Mouse (Mus musculus): ENCODE data around the gene Ctdsp2.

Ctdsp2 gene

GRCm38 (mm10) chr10:126963821-126964220 is 14.7 kb upstream of the Ctdsp2 start:
- DNase-seq = no peak

- DNase-seq = no peak
Measured at GRCm38 (mm10) chr10:126971363-126972050, 7.0 kb upstream of the Ctdsp2 start.

DNA sequence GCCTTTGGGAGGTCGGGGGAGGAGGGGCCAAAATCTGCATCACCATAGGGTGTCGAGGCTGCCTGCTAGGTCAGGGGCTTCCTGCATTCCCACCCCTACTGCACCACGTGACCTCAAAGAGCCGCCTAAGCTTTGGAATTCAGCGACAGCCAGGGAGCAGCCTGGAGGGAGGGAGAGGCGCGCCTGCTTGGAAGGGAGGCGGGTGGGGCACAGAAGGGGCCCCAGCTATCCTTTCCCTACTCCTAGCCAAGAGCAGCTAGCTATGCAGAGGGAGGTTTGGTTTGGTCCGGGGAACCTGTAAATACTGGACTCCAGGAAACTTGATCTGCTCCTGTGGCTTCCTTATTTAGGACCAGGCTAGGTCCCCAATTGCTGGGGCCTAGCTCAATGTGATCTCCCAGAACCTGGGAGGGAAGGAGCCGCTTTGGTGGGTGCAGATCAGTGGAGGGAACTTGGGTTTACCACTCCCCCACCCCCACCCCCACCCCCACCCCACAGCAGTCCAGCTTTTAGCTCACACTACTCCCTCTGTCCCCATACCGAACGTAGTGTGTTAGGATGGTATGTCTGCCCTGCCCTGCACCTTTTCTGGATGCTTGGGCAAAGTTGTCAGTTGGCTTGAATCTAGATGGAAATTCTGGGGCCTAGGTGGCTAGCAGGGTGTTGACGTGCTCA is 6.3 kb upstream of the Ctdsp2 start:
- peak in 1 of 2 experiments; percentile 29 for DNase-seq

GRCm38 (mm10) chr10:126972988-126973387 is 5.5 kb upstream of the Ctdsp2 start:
- no peak for DNase-seq

DNA sequence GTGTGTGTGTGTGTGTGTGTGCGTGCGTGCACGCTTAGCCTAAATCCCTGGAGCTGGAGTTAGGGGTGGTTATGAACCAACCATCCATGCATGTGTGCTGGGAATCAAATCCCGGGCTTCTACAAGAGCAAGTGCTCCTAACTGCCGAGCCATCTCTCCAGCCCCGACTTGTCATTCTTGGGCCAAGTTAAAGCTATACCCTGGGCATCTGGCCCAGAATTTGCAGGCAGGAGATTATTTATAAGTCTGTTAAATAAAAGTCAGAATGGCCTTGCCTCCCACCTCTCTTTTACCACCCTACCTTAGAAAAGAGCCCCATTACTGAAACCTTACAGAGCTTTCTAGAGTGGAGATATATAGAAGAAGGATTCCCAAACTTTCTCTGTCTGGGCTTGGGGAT is 2.8 kb upstream of the Ctdsp2 start:
- no peak for DNase-seq

DNA sequence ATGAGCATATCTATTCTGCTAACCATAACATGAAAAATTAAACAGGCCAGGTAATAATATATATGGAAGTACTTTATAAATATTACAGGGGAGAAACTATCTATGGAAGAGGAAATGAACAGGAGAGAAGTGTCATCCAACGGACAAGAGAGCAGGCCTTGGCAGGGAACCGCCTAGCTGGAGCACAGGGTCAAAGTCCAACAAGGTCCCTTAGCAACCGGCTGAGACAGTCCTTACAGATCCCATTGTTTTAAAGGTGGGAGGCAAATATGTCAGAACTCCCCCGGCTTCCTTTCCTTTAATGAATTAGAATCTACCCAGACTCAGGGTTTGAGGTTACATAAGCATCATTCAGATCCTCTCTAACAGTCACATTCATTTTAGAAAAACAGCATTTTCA is 1.4 kb upstream of the Ctdsp2 start:
- no peak for DNase-seq

- peak; percentile 82 for DNase-seq
Measured at GRCm38 (mm10) chr10:126979121-126979635, 661 bp downstream of the Ctdsp2 start.

GRCm38 (mm10) chr10:126979636-126980151 is 1.2 kb downstream of the Ctdsp2 start:
- DNase-seq = peak; percentile 68 to 73

- DNase-seq = peak; percentile 75 to 78
Measured at GRCm38 (mm10) chr10:126980221-126980932, 1.9 kb downstream of the Ctdsp2 start.

GRCm38 (mm10) chr10:126980933-126981530 is 2.5 kb downstream of the Ctdsp2 start:
- DNase-seq = peak; percentile 38 to 47

- no peak for DNase-seq
Measured at GRCm38 (mm10) chr10:126981746-126982145, 3.2 kb downstream of the Ctdsp2 start.

GRCm38 (mm10) chr10:126983193-126983725 is 4.7 kb downstream of the Ctdsp2 start:
- DNase-seq = no peak

GRCm38 (mm10) chr10:126984189-126985004 is 5.9 kb downstream of the Ctdsp2 start:
- DNase-seq = peak; percentile 88 to 90

DNA sequence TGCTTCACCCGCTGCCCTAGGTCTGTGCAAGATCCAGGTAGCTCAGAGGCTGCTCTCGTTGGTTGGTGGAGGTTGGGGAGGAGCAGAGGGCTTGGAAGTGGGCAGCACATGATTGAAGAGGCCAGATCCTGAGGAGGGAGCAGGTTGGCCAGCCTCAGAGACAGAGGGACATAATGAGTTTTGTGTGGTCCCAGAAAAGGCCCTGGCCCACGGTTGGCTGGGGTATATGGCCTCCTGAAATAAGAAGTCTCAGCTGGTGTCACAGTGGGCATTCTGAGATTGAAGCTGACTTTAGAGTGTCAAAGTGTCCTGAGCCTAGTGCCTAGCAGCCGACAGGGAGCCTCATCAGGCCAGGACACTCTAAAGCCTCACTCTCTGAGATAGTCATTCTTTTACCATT is 6.6 kb downstream of the Ctdsp2 start:
- DNase-seq = peak in 1 of 2 experiments; percentile 31

GRCm38 (mm10) chr10:126985579-126985978 is 7.1 kb downstream of the Ctdsp2 start:
- no peak for DNase-seq

- DNase-seq = peak; percentile 98
Measured at GRCm38 (mm10) chr10:126986541-126986961, 8.0 kb downstream of the Ctdsp2 start.

DNA sequence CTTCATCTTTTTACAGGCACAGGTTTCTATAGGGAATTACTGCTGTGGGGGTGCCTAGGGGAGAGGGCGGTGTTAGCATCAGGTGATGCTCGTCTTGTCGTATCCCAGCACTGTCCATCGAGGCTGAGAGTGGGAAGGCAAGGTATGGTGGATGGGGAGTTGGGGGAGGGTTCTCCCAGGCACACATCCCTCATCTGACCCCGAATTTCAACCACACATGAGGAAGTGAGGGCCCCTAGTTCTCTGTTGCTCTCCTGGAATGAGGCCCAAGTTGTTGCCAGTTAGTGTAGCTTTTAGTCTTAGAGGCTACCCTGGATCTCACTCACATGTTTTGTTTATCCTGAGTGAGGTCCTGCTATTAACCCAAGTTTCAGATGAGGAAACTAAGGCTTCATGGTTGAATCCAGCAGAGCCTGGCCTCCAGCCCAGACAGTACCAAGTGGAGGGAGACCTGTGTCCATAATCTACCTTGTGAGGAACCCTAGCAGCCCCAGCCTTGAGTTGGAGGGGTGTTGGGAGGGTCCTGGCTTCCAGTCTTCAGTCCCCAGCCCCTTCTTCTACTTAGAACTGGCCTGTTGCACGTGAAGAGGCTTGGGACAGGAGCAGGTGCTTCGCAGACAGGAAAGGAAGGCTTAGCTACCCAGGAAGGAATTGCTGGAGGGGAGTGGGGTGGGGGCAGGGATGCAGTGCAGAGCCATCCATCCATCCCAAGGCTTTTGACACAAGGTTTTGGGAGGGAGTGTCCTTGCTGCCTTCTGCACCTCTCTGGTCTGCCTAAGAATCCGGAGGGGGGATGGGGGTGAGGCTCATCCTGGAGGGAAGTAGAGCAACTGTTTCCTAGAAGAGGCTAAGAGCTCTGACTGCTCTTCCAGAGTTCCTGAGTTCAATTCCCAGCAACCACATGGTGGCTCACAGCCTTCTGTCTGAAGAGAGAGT is 8.9 kb downstream of the Ctdsp2 start:
- peak; percentile 37 to 43 for DNase-seq

GRCm38 (mm10) chr10:126988513-126989165 is 10.1 kb downstream of the Ctdsp2 start:
- no peak for DNase-seq

DNA sequence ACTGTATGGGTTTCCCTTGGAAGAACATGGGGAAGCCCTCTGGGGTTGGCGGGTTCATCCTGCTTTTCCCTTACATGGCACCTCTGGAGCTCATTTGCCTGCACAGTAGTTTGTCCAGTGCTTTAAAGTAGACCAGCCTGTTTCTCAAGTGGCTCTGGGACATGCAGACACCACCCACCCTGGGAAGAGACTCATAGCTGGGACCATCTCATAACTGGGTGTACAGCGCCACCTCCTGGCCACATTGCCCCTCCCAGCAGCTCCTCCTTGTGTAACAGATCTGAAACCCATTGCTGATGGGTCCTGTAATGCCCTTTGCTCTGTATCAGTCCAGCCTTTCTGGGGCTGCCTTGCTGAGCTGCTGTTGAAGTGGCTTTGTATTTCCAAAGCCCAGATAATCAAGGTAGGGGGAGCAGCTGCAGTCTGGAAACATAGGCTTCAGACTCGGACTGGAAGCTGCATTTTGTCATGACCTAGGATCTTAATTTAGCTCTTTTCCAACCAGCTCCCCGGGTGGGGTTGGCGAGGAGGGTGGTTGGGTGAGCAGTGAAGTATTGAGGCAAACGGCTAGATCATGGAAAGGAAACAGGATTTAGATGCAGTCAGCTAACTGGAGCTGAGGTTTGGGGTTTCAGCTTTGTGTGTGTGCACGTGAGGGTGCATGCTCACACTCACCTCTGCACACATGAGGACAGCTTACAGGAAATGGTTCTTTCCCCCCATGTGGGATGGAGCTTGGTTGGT is 12.0 kb downstream of the Ctdsp2 start:
- peak; percentile 93 to 96 for DNase-seq

Measured in cerebellum, postnatal 10 days (tissue).